Mouse (Mus musculus): ENCODE results near the gene Pabpn1.

- peak; percentile 75 for TF ChIP-seq EP300 (IDR thresholded peaks at IDR 0.05; ENCODE audit: insufficient read depth, low read depth, low read length)
- TF ChIP-seq POLR2A (IDR thresholded peaks at IDR 0.05; ENCODE audit: insufficient read depth, low read length) = no peak
- TF ChIP-seq CTCF (IDR thresholded peaks at IDR 0.05; ENCODE audit: low read depth, low read length) = no peak
These were observed 38.1 kb downstream of the Pabpn1 start for GRCm38 (mm10) chr14:54930431-54930830.

Measured in ES-Bruce4 (cell line).